Mouse (Mus musculus) brain, embryonic 14.5 days (tissue): Measurements from ENCODE around the gene Olfr820.
"Not testable (repeated sequence)": the region's sequence is repeated elsewhere in the genome, so short reads cannot be mapped to it uniquely, and the experiment has no call there.

Source experiments
- CTCF ChIP-seq: fragments of 200-500 bp; IDR thresholded peaks from 2 replicates; pipeline ENCODE4 v1.5.1; 2012; ENCODE audit warnings: inconsistent platforms, mild to moderate bottlenecking, moderate library complexity, borderline replicate concordance; ENCODE audit not compliant: insufficient read depth, insufficient read length; ENCODE audit errors: extremely low read depth
- POLR2A ChIP-seq: fragments of 200-500 bp; IDR thresholded peaks from 2 replicates; pipeline ENCODE4 v1.6.1; 2012; ENCODE audit warnings: mild to moderate bottlenecking, inconsistent platforms, borderline replicate concordance; ENCODE audit not compliant: poor library complexity, insufficient read depth, insufficient read length, severe bottlenecking; ENCODE audit errors: extremely low read depth

- not testable (repeated sequence) for TF ChIP-seq POLR2A, CTCF
These were observed 30.6 kb upstream of the Olfr820 start for GRCm38 (mm10) chr10:129981867-129982266.
